Mouse (Mus musculus) ES-Bruce4 (cell line): ENCODE results near the gene Prkg1.

Experiments
- CTCF ChIP-seq: IDR thresholded peaks from one replicate; pipeline ENCODE4 v1.8.1; 2011; ENCODE audit warnings: low read depth, low read length
- EP300 ChIP-seq: IDR thresholded peaks from 2 replicates; pipeline ENCODE4 v1.6.1; 2011; ENCODE audit warnings: low read depth, low read length; ENCODE audit not compliant: insufficient read depth
- POLR2A ChIP-seq: IDR thresholded peaks from one replicate; pipeline ENCODE4 v1.8.1; 2011; ENCODE audit warnings: low read length; ENCODE audit not compliant: insufficient read depth

DNA sequence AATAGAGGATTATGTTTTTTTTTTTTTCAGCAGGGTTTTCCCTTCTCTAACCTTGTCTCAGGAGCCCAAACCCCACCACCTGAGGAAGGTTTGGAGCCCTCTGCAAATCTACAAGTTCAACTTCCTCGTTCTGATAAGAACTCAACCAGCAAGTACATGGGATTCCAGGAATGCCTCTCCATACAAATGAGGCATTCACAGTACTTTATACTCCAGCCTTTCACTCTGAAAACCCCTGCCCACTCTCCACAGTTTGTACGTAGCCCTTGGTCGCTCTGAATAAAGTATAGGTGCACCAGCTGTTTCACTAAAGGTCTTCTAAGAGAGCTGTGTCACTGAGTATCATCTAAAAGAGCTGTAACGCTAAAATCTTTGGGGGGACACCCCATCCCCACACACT, 402.8 kb downstream of the Prkg1 start:
- TF ChIP-seq POLR2A (no peak), CTCF (no peak), EP300 (no peak)
